Mouse (Mus musculus) olfactory bulb, adult 2 months (tissue): ENCODE results near the gene Edc4.

Source experiments
- CTCF ChIP-seq: fragments of 200-500 bp; IDR thresholded peaks from 2 replicates; pipeline ENCODE4 v1.5.1; 2012; ENCODE audit warnings: low read depth, mild to moderate bottlenecking, low read length, moderate library complexity; ENCODE audit not compliant: insufficient read depth
- POLR2A ChIP-seq: fragments of 200-500 bp; IDR thresholded peaks from 2 replicates; pipeline ENCODE4 v1.6.1; 2012; ENCODE audit warnings: mild to moderate bottlenecking, low read depth, low read length, moderate library complexity; ENCODE audit not compliant: insufficient read depth

GRCm38 (mm10) chr8:105853178-105853577 lies 27.5 kb upstream of the Edc4 start, which contains the start of gene Cenpt:
- TF ChIP-seq CTCF (no peak), POLR2A (no peak)
